Mouse (Mus musculus): Measurements from ENCODE around the gene Pdyn.
A peak's percentile ranks its signal among the peaks of the same experiment; 100 is the strongest.

The Pdyn gene

GRCm38 (mm10) chr2:129699484-129700158 is at the start of gene Pdyn:
Gene Pdyn (minus strand): TSS chr2:129699844.
- peak; percentile 59 for DNase-seq (ENCODE audit: low spot score)

DNA sequence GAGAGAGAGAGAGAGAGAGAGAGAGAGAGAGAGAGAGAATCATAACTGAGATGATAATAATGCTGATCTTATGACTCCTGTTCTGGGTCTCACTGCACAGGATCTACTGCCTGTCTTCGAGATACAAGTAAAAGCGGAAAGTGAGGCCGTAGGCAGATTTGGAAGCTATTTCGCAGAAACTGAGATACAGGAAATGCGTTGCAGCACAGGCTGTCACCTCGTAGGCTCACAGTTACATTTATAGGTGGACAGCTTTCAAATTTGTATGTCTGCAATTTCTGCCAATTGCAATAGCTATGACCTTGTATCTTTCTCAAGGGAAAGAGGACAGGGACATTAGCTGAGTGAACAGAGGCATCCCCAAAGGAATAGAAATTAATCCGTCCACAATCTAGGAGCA is 42.4 kb upstream of the Pdyn start:
- no peak for DNase-seq (ENCODE audit: low spot score)

DNA sequence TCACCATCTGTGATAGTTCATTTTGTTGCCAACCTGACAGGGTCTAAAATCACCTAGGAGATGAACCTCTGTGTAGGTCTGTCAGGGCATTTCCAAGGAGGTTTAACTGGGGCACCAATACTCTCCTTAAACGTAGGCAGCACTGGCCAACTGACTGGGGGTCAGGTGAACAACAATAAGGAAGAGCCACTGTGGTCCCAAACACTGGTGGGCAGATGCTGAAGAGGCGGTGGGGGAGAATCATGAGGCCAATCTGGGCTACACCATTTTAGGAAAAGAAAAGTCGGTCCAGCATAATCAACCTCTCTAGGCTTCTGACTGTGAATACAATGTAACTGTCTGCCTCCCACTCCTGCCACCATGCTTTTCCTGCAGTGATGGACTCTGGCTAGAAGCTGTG is 40.9 kb upstream of the Pdyn start:
- DNase-seq (ENCODE audit: low spot score), result no peak

DNA sequence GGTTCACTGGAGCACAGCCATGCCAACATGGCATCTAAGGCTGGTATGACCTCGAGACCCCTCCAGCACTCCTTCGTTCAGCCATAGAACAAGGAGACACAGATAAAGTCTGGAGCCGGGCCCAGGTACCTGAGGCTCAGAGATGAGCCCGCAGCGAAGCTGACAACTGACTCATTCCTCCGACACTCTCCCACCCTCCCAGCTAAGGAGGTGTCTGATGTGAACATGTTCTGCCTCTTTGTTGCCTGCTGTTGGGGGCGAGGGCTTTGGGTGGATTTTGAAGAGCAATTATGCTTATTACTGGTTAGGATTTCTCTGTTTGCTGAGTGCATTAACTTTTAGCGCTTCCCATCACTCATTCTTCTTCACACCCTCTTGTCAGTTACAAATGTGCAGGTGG is 34.4 kb upstream of the Pdyn start:
- DNase-seq (ENCODE audit: low spot score), result no peak

DNA sequence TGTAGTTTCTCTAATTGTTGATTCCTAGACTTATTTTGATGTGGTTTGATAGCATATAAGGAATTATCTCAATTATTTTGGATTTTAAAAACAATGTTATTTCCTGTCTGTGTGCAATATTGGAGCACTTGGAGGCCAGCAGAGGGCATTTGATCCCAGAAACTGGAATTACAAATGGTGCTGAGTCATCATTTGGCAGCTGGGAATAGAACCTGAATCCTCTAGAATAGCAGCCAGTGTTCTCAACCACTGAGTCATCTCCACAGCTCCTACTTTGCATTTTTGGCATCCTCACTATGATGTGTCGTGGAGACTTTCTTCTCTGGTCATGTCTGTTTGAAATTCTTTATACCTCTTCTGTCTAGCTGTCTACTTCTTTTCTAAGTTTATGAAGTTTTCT is 30.0 kb upstream of the Pdyn start:
- DNase-seq (ENCODE audit: low spot score), result no peak

GRCm38 (mm10) chr2:129715671-129716070 is 16.0 kb upstream of the Pdyn start:
- peak; percentile 79 for DNase-seq (ENCODE audit: low spot score)

DNA sequence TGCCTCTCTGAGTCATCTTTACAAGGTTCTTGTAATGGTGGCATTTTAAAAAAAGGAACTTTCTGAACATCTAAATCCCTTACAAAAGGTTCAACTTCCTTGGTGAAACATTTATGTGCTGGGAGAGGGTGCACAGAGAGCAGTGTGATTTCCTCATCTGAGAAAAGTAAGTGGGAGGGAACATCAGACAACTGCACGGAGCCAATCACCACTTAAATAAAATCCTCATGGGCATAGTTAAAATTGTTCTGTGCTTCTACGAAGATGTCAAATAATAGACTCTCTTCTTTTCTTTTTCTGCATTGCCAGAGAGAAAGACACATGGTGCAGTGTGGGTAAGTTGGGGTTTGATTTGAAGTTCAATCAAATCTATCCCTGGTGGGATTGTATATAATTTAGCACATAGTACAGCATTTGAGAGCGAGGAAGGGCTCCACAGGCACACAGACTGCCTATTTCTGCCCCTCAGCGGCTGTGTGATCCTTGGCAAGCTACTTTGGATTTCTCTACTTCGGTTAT is 13.4 kb upstream of the Pdyn start:
- DNase-seq (ENCODE audit: low spot score), result no peak

DNA sequence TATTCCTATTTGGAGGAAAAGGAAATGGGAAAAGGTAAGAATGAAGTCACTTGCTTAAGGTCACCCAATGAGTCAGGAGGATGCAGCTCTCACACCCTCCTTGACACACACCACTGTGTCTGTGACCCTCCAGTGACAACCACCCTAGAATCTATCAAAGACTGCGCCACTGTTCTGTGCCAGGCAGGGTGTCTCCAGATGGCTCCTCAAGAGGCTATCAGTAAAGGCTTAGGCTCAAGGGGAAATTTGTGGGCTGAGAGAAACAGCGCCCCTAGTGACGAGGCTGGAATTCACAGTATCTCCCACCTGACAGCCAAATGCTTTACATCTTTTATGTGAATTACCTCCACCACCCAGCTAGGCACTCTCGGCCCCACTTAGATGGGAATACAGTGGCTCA is 3.6 kb downstream of the Pdyn start:
- peak; percentile 84 for DNase-seq (ENCODE audit: low spot score)

GRCm38 (mm10) chr2:129694303-129694702 is 5.3 kb downstream of the Pdyn start:
- DNase-seq (ENCODE audit: low spot score), result no peak

DNA sequence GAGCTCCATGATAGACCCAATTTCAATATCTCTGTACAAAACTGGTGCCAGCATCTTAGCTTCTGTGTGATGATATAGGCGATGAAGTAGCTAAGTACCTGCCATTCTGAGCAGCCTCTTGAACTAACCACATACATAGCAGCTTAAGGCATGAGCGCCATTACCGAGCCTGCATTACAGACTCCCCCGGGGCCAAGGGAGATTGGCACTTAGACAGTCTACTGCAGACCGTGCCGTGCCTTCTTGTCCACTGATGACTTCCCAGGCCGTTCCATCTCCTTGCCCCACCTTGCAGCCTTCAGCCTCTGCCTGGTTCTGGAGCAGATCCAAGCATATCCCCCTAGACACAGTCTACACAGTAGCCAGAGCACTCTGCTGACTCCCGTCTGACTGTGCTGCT is 7.0 kb downstream of the Pdyn start:
- no peak for DNase-seq (ENCODE audit: low spot score)

GRCm38 (mm10) chr2:129689694-129690093 is 9.9 kb downstream of the Pdyn start:
- no peak for DNase-seq (ENCODE audit: low spot score)

DNA sequence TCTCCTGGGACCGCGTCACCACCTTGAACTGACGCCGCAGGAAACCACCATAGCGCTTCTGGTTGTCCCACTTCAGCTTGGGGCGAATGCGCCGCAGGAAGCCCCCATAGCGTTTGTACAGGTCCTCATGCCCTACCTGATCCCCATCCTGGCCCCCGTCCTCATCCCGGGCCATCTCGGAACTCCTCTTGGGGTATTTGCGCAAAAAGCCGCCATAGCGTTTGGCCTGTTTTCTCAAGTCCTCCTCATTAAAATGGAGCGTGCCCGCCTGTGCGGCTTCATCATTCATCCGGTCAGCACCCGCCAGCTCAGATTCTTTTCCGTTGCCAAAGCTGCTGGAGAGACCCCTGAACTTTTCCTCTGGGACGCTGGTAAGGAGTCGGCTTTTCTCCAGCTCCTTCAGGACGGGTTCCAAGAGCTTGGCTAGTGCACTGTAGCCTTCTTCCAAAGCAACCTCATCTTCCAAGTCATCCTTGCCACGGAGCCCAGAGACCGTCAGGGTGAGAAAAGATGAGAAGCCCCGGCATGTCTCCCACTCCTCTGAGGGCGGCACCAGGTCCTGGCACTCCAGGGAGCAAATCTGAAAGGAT is 11.5 kb downstream of the Pdyn start:
- no peak for DNase-seq (ENCODE audit: low spot score)

DNA sequence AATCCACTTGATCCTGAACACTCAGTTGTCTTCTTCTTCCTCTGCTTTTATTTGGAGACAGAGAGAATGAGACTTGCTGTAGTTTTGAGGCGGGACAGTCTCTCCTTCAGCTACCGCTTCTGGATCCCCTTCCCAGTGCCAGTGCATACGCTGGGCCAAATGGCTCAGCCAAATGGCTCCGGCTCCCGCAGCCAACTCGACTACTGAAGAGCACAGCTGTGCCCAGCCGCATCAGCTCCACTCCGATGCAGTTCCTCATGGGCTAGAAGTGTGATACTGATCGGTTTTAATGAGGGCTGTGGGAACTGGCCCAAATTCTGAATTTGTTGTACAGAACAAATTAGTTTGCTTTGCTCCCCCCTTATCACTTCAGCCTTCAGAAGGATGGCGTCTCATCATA is 12.7 kb downstream of the Pdyn start:
- no peak for DNase-seq (ENCODE audit: low spot score)

- DNase-seq (ENCODE audit: low spot score), result no peak
Measured at GRCm38 (mm10) chr2:129684014-129684413, 15.6 kb downstream of the Pdyn start.

- no peak for DNase-seq (ENCODE audit: low spot score)
Measured at GRCm38 (mm10) chr2:129680236-129680635, 19.4 kb downstream of the Pdyn start.

- no peak for DNase-seq (ENCODE audit: low spot score)
Measured at GRCm38 (mm10) chr2:129679066-129679465, 20.6 kb downstream of the Pdyn start.

DNA sequence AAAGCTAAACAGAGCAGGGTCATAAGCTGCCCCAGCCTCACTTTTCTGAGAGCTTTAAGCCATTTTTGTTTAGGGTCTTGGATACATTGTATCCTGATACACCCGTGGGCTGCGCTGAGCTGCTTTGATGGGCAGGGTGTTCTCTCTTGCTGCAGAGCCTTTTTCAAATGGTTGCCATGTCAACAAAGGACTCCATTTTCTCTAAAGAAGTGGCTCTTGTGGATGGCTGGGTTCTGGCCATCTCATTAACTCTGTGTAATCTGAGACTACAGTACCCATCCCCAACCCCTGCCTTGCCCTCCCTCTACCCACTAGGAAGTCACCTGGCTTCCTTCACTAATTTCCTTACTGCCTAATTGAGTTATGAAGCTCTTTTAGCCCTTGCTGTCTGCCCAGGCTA is 22.0 kb downstream of the Pdyn start:
- no peak for DNase-seq (ENCODE audit: low spot score)

- peak; percentile 92 for DNase-seq (ENCODE audit: low spot score)
Measured at GRCm38 (mm10) chr2:129674935-129675634, 24.6 kb downstream of the Pdyn start.

- DNase-seq (ENCODE audit: low spot score), result no peak
Measured at GRCm38 (mm10) chr2:129671911-129672310, 27.7 kb downstream of the Pdyn start.

DNA sequence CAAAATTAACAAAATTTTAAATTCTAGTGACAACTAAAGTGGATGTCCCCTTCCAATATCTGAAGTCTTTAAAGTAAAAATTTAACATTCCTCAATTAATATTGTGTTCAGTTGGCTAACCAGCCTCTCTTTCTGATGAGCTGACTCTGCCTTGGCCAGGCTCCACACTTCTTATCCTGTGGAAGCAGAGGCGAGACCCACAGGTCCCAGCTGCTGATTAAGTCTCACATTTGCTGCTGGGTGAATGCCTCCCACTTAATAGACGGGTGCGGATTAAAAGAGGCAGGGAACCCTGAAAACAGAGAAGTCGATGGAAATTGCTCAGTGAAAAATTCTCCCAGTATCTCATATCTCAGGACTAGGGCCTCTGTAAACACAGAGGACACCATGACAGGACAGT is 37.2 kb downstream of the Pdyn start:
- DNase-seq (ENCODE audit: low spot score), result no peak

DNA sequence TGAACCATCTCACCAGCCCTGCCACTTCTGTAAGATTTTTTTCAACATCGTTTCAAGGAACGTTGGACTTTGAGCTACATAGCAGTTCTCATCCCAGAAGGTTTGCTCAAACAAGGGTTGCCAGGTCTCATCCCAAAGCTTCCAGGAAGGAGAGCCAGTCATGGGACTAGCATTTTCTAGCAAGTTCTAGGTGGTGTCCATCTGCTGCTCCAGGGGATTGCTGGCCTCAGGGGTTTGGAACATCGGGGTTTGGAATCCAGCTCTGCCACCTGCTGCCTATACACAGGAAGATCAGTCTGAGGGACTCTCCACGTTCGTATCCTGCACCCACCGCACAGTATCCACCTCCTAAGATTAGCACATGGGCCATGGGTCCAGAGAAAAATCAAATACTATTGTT is 39.6 kb downstream of the Pdyn start:
- peak; percentile 37 for DNase-seq (ENCODE audit: low spot score)

- no peak for DNase-seq (ENCODE audit: low spot score)
Measured at GRCm38 (mm10) chr2:129658796-129659195, 40.8 kb downstream of the Pdyn start.

- DNase-seq (ENCODE audit: low spot score), result no peak
Measured at GRCm38 (mm10) chr2:129655033-129655432, 44.6 kb downstream of the Pdyn start.

Data from retina, embryonic 14.5 days (tissue).